Mouse (Mus musculus): Measurements from ENCODE around the gene Pde4d. TPM values are rescaled to one million over a fixed set of nuclear protein-coding genes. Genes with fewer than 3 reads are reported as not detected.

Pde4d gene
- polyA plus RNA-seq, 1 experiment from 2014 or later: 9.8 TPM

GRCm38 (mm10) chr13:108834197-108834596 lies 384.4 kb downstream of the Pde4d start:
- no peaks in the 10 kb centered on the region for H3K27me3 ChIP-seq (ENCODE audit: poor library complexity, severe bottlenecking)
- DNase-seq (ENCODE audit: extremely low spot score, low spot score): no peak
- no peaks in the 10 kb centered on the region for H3K9me3 ChIP-seq
- H3K4me1 ChIP-seq: no peaks in the 10 kb centered on the region
- H3K27ac ChIP-seq: no peak overlapping the region
- H3K4me3 ChIP-seq: no peak overlapping the region
- WGBS: 100% methylated on average over 1 of the region's 1 CpGs
- H3K36me3 ChIP-seq (replicated peaks): no peaks in the 10 kb centered on the region

DNA sequence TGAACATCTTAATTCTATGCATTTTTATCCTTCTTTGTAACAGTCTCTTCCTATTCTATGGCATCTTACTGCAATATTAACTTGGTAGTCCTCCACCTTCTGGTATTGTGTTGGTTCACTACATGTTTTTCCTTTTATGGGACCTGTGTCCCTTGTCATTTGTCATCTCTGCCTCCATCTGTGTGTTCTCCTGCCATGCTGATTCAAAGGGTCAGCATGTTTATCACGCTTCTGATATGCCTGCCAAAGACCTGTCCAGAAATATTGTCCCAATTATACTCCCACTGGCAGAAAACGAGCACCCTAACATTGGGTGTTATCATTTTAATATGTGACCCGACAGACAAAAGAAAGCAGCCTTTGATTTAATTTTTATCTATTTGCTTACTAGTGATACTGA lies 386.6 kb downstream of the Pde4d start:
- Histone ChIP-seq H3K27me3 (ENCODE audit: poor library complexity, severe bottlenecking) (no peaks in the 10 kb centered on the region), H3K4me1 (no peaks in the 10 kb centered on the region), H3K36me3 (replicated peaks) (no peaks in the 10 kb centered on the region), H3K27ac (no peak overlapping the region), H3K9me3 (no peaks in the 10 kb centered on the region), H3K4me3 (no peak overlapping the region)
- 88% methylated on average over 3 of the region's 3 CpGs for WGBS
- no peak for DNase-seq (ENCODE audit: extremely low spot score, low spot score)

DNA sequence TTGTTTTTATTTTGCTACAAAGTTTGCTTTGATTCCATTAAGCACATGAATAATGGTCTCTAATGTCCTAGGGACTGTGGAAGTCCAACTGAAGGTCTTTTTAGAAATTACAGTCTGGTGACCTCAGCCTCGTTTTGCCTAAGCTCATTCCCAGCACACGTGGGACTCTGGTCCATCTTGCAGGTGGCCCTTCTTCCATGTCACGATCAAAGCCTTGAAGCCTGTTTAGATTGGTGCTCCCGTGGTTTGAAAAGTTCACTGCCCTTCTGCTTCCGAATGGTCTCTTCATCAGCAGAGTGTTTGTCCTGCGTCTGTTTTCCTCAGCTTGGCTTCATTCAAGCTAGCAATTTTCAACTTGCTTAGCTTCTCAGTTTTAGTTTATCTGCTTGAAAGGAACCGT lies 389.4 kb downstream of the Pde4d start:
- peaks cover 6% of the 10 kb centered on the region; the same call in 1 of the 2 replicates for H3K4me1 ChIP-seq
- no peak for DNase-seq (ENCODE audit: extremely low spot score, low spot score)
- H3K9me3 ChIP-seq: no peaks in the 10 kb centered on the region
- no peaks in the 10 kb centered on the region for H3K36me3 ChIP-seq (replicated peaks)
- WGBS: 75% methylated on average over 7 of the region's 7 CpGs
- no peaks in the 10 kb centered on the region for H3K27me3 ChIP-seq (ENCODE audit: poor library complexity, severe bottlenecking)
- H3K27ac ChIP-seq: no peak overlapping the region
- H3K4me3 ChIP-seq: no peak overlapping the region

DNA sequence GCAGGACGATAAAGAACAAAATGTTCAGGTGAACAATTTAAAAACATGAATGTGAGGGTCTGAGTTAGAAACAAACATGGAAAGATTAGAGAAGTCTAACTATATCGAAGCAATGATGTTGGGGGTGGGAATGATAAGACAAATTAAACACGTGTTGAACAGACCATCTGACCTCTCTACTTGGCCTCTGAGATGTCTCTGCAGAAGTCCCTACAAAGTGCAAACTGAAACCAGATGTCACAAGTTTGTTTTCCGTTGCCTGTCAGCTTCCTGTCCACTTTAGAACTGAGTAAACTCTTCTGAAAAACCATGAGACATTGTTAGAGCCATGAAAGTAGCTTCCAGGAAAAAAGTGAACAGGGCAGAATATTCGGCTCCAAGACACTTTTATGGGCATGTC lies 404.3 kb downstream of the Pde4d start:
- Histone ChIP-seq H3K4me3 (no peak overlapping the region), H3K27me3 (ENCODE audit: poor library complexity, severe bottlenecking) (no peaks in the 10 kb centered on the region), H3K9me3 (no peaks in the 10 kb centered on the region), H3K4me1 (no peaks in the 10 kb centered on the region), H3K27ac (no peak overlapping the region), H3K36me3 (replicated peaks) (no peaks in the 10 kb centered on the region)
- DNase-seq (ENCODE audit: extremely low spot score, low spot score): no peak
- 59% methylated on average over 5 of the region's 5 CpGs for WGBS

DNA sequence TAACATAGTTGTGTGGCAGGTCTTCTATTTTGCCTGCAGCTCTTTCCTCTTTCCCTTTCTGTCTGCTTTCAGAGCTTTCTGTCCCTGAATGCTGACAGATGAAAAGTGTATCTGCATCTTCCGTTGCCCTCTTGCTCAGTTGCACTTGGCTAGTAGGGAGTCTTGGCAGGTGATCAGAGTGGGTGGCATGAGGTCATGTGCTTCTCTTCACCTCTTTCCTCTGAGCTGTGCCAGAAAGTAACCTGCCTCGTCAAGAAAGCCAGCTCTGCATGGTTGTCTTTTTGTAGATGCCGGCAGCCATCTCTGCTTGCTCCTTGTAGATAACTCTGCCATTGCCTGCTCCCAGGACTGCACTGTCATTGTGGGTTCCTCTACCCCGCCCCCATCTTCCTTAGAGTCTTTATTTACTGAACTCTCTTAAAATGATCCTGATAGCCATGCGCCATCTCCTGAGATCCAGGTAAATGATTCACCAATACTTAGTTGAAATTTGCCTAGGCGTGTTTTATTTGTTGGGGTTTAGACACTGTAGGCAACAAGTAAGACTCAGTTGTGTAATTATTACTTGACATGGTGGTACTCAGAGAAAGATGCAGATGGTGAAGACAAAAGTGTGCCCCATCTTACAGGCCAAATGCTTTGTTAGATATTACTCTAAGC lies 407.2 kb downstream of the Pde4d start:
- Histone ChIP-seq H3K27me3 (ENCODE audit: poor library complexity, severe bottlenecking) (no peaks in the 10 kb centered on the region), H3K9me3 (no peaks in the 10 kb centered on the region), H3K4me1 (no peaks in the 10 kb centered on the region), H3K4me3 (no peak overlapping the region), H3K36me3 (replicated peaks) (no peaks in the 10 kb centered on the region), H3K27ac (no peak overlapping the region)
- WGBS: 89% methylated on average over 6 of the region's 6 CpGs
- DNase-seq (ENCODE audit: extremely low spot score, low spot score): no peak

- H3K9me3 ChIP-seq: no peaks in the 10 kb centered on the region
- no peaks in the 10 kb centered on the region for H3K4me1 ChIP-seq
- no peaks in the 10 kb centered on the region for H3K27me3 ChIP-seq (ENCODE audit: poor library complexity, severe bottlenecking)
- H3K4me3 ChIP-seq: no peak overlapping the region
- 91% methylated on average over 3 of the region's 3 CpGs for WGBS
- no peaks in the 10 kb centered on the region for H3K36me3 ChIP-seq (replicated peaks)
- no peak overlapping the region for H3K27ac ChIP-seq
- DNase-seq (ENCODE audit: extremely low spot score, low spot score): no peak
Observed at GRCm38 (mm10) chr13:108859336-108859735, 409.6 kb downstream of the Pde4d start.

DNA sequence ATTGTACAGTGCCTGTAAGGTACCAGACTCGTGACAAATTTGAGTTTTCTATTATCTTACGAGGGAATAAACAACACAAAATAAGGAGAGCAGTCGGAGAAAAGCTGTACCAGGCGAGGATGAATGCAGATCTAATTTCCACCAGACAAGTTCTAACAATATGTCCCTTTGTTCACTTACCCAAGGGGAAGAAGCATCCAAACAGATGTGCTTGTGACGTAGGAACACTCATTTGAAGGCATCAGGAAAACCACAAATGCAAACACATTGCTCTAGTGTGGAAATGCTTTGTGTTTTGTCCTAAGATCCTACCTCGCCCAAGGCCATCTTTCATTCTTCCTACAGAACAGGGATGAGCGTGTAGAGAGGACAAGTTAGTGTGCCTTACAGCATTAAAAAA lies 411.0 kb downstream of the Pde4d start:
- no peak for DNase-seq (ENCODE audit: extremely low spot score, low spot score)
- Histone ChIP-seq H3K27ac (no peak overlapping the region), H3K36me3 (replicated peaks) (no peaks in the 10 kb centered on the region), H3K27me3 (ENCODE audit: poor library complexity, severe bottlenecking) (no peaks in the 10 kb centered on the region), H3K9me3 (no peaks in the 10 kb centered on the region), H3K4me1 (no peaks in the 10 kb centered on the region), H3K4me3 (no peak overlapping the region)
- 62% methylated on average over 7 of the region's 7 CpGs for WGBS

DNA sequence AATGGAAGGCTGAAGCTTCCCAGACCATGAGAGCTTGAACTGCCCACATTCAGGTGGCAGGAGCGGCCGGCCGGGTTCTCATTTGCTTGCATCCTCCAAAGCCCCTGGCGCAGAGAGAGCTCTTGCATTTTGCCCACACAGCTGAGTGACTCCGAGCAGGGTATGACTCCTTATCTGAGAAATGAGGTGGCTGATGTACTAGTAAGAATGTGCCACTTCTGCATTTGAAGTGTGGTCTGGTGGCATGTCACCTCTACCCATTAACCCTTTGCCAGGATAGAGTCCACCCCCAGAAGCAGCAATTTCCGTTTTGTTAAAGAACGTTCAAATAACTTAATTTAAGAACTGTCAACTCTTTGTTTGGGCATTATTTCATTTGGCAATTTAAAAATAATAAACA lies 412.0 kb downstream of the Pde4d start:
- no peaks in the 10 kb centered on the region for H3K27me3 ChIP-seq (ENCODE audit: poor library complexity, severe bottlenecking)
- H3K4me1 ChIP-seq: no peaks in the 10 kb centered on the region
- H3K9me3 ChIP-seq: no peaks in the 10 kb centered on the region
- no peak for DNase-seq (ENCODE audit: extremely low spot score, low spot score)
- H3K4me3 ChIP-seq: no peak overlapping the region
- WGBS: 91% methylated on average over 7 of the region's 7 CpGs
- H3K27ac ChIP-seq: no peak overlapping the region
- H3K36me3 ChIP-seq (replicated peaks): no peaks in the 10 kb centered on the region

GRCm38 (mm10) chr13:108862173-108862572 lies 412.4 kb downstream of the Pde4d start:
- H3K36me3 ChIP-seq (replicated peaks): no peaks in the 10 kb centered on the region
- DNase-seq (ENCODE audit: extremely low spot score, low spot score): no peak

DNA sequence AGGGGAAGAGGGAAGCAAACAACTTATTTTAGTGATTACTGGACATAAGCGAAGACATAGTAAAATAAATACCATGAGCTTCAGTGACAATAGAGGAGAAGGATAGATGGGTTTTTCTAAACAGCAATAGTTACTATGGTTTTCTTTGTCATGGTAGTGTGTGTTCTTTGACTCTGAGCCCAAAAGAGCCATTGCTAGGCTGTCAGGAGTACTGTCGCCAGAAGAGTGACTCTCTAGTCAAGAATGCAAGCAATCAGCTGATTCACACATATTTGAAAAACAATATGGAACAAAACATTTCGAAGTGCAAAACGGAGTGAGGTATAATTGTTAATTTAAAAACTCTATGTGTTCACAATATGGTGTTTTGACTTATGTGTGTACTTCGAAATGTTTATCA lies 450.4 kb downstream of the Pde4d start:
- no peak for DNase-seq (ENCODE audit: extremely low spot score, low spot score)
- WGBS: 91% methylated on average over 5 of the region's 5 CpGs
- no peak overlapping the region for H3K27ac ChIP-seq
- H3K4me3 ChIP-seq: no peak overlapping the region
- no peaks in the 10 kb centered on the region for H3K27me3 ChIP-seq (ENCODE audit: poor library complexity, severe bottlenecking)
- no peaks in the 10 kb centered on the region for H3K4me1 ChIP-seq
- no peaks in the 10 kb centered on the region for H3K9me3 ChIP-seq
- no peaks in the 10 kb centered on the region for H3K36me3 ChIP-seq (replicated peaks)

More at GRCm38 (mm10) chr13:108862173-108862572, 412.4 kb downstream of the Pde4d start:
- 88% methylated on average over 5 of the region's 5 CpGs for WGBS
- no peaks in the 10 kb centered on the region for H3K4me1 ChIP-seq
- no peak overlapping the region for H3K27ac ChIP-seq
- H3K27me3 ChIP-seq (ENCODE audit: poor library complexity, severe bottlenecking): no peaks in the 10 kb centered on the region
- H3K9me3 ChIP-seq: no peaks in the 10 kb centered on the region
- H3K4me3 ChIP-seq: no peak overlapping the region

- no peaks in the 10 kb centered on the region for H3K9me3 ChIP-seq
- 69% methylated on average over 2 of the region's 2 CpGs for WGBS
- no peak overlapping the region for H3K27ac ChIP-seq
- H3K4me1 ChIP-seq: no peaks in the 10 kb centered on the region
- DNase-seq (ENCODE audit: extremely low spot score, low spot score): no peak
- no peaks in the 10 kb centered on the region for H3K36me3 ChIP-seq (replicated peaks)
- no peak overlapping the region for H3K4me3 ChIP-seq
- no peaks in the 10 kb centered on the region for H3K27me3 ChIP-seq (ENCODE audit: poor library complexity, severe bottlenecking)
Observed at GRCm38 (mm10) chr13:108905121-108905520, 455.4 kb downstream of the Pde4d start.

DNA sequence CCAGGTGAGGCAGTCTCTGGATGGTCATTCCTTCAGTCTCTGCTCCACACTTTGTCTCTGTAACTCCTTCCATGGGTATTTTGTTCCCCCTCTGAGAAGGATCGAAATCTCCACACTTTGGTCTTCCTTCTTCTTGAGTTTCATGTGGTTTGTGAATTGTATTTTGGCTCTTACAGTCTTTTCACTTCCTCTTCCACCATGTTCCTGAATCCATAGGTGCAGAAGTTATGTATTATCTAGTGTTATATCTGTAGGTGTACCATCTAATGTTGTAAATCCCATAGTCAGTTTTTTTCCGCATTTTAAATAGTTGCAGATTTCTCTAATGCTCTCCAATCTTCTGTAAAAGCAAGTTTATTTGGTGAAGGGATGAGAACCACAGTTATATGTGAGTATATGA lies 459.4 kb downstream of the Pde4d start:
- H3K4me1 ChIP-seq: no peaks in the 10 kb centered on the region
- WGBS: 91% methylated on average over 2 of the region's 2 CpGs
- no peaks in the 10 kb centered on the region for H3K9me3 ChIP-seq

DNA sequence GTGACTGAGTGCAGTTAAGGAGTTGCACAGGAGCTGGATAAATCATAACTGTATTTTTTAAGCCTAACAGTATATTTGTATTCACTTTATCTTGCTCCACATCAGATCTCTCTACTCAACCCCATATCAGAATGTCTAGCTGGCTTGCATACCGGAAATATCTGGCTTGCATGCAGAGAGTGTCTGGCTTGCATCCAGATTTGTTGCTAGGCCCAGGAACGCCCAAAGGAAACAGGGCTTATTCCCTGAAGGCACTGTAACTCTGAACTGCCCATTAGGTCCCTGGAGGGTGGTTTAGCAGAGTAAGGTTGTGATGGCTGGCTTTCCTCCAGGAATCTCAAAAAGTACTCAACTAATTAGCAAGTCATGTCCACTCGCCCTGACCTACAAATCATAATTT lies 464.9 kb downstream of the Pde4d start:
- no peaks in the 10 kb centered on the region for H3K9me3 ChIP-seq
- no peaks in the 10 kb centered on the region for H3K4me1 ChIP-seq
- H3K27ac ChIP-seq: no peak overlapping the region
- no peaks in the 10 kb centered on the region for H3K27me3 ChIP-seq (ENCODE audit: poor library complexity, severe bottlenecking)
- DNase-seq (ENCODE audit: extremely low spot score, low spot score): no peak
- no peaks in the 10 kb centered on the region for H3K36me3 ChIP-seq (replicated peaks)
- WGBS: 88% methylated on average over 3 of the region's 3 CpGs
- H3K4me3 ChIP-seq: no peak overlapping the region

More for the DNA sequence above, 459.4 kb downstream of the Pde4d start:
- Histone ChIP-seq H3K27ac (no peak overlapping the region), H3K4me3 (no peak overlapping the region), H3K27me3 (ENCODE audit: poor library complexity, severe bottlenecking) (no peaks in the 10 kb centered on the region), H3K36me3 (replicated peaks) (no peaks in the 10 kb centered on the region)
- DNase-seq (ENCODE audit: extremely low spot score, low spot score): no peak

- no peak overlapping the region for H3K27ac ChIP-seq
- 86% methylated on average over 4 of the region's 4 CpGs for WGBS
- H3K27me3 ChIP-seq (ENCODE audit: poor library complexity, severe bottlenecking): no peaks in the 10 kb centered on the region
- H3K4me1 ChIP-seq: no peaks in the 10 kb centered on the region
- H3K36me3 ChIP-seq (replicated peaks): no peaks in the 10 kb centered on the region
- no peak for DNase-seq (ENCODE audit: extremely low spot score, low spot score)
- no peaks in the 10 kb centered on the region for H3K9me3 ChIP-seq
- no peak overlapping the region for H3K4me3 ChIP-seq
Observed at GRCm38 (mm10) chr13:108921146-108921545, 471.4 kb downstream of the Pde4d start.

Data from forebrain, embryonic 10.5 days (tissue).